Mouse (Mus musculus): ENCODE measurements around the gene Bicdl1.

The Bicdl1 gene

GRCm38 (mm10) chr5:115667894-115668293 is 63.5 kb downstream of the Bicdl1 start:
- no peak for DNase-seq (ENCODE audit: low read depth, low spot score)

- DNase-seq (ENCODE audit: low read depth, low spot score) = no peak
Measured at GRCm38 (mm10) chr5:115667210-115667609, 64.2 kb downstream of the Bicdl1 start.

- no peak for DNase-seq (ENCODE audit: low read depth, low spot score)
Measured at GRCm38 (mm10) chr5:115666366-115667065, 64.9 kb downstream of the Bicdl1 start.

GRCm38 (mm10) chr5:115662658-115663057 is 68.8 kb downstream of the Bicdl1 start:
- no peak for DNase-seq (ENCODE audit: low read depth, low spot score)

- no peak for DNase-seq (ENCODE audit: low read depth, low spot score)
Measured at GRCm38 (mm10) chr5:115658352-115658751, 73.1 kb downstream of the Bicdl1 start.

GRCm38 (mm10) chr5:115657234-115657633 is 74.2 kb downstream of the Bicdl1 start:
- DNase-seq (ENCODE audit: low read depth, low spot score) = no peak

GRCm38 (mm10) chr5:115656677-115657076 is 74.7 kb downstream of the Bicdl1 start:
- DNase-seq (ENCODE audit: low read depth, low spot score) = no peak

GRCm38 (mm10) chr5:115653776-115654175 is 77.6 kb downstream of the Bicdl1 start:
- DNase-seq (ENCODE audit: low read depth, low spot score) = no peak

- peak; percentile 97 for DNase-seq (ENCODE audit: low read depth, low spot score)
Measured at GRCm38 (mm10) chr5:115652681-115653575, 78.5 kb downstream of the Bicdl1 start.

GRCm38 (mm10) chr5:115651821-115652220 is 79.6 kb downstream of the Bicdl1 start:
- DNase-seq (ENCODE audit: low read depth, low spot score) = no peak

- DNase-seq (ENCODE audit: low read depth, low spot score) = no peak
Measured at GRCm38 (mm10) chr5:115650885-115651284, 80.5 kb downstream of the Bicdl1 start.

- no peak for DNase-seq (ENCODE audit: low read depth, low spot score)
Measured at GRCm38 (mm10) chr5:115649699-115650098, 81.7 kb downstream of the Bicdl1 start.

GRCm38 (mm10) chr5:115648876-115649275 is 82.5 kb downstream of the Bicdl1 start:
- DNase-seq (ENCODE audit: low read depth, low spot score) = no peak

GRCm38 (mm10) chr5:115644192-115644591 is 87.2 kb downstream of the Bicdl1 start:
- DNase-seq (ENCODE audit: low read depth, low spot score) = no peak

GRCm38 (mm10) chr5:115635536-115635935 is 95.9 kb downstream of the Bicdl1 start:
- DNase-seq (ENCODE audit: low read depth, low spot score) = no peak

GRCm38 (mm10) chr5:115634046-115634445 is 97.4 kb downstream of the Bicdl1 start:
- no peak for DNase-seq (ENCODE audit: low read depth, low spot score)

GRCm38 (mm10) chr5:115633060-115633459 is 98.4 kb downstream of the Bicdl1 start:
- DNase-seq (ENCODE audit: low read depth, low spot score) = no peak

- no peak for DNase-seq (ENCODE audit: low read depth, low spot score)
Measured at GRCm38 (mm10) chr5:115632358-115632714, 99.1 kb downstream of the Bicdl1 start.

GRCm38 (mm10) chr5:115631505-115632357 is 99.7 kb downstream of the Bicdl1 start, which contains the start of gene Rab35:
Rab35 (plus strand) TSS chr5:115631908.
- peak; percentile 86 for DNase-seq (ENCODE audit: low read depth, low spot score)

- no peak for DNase-seq (ENCODE audit: low read depth, low spot score)
Measured at GRCm38 (mm10) chr5:115630291-115630690, 101.1 kb downstream of the Bicdl1 start.

GRCm38 (mm10) chr5:115629672-115630071 is 101.7 kb downstream of the Bicdl1 start:
- DNase-seq (ENCODE audit: low read depth, low spot score) = no peak

- no peak for DNase-seq (ENCODE audit: low read depth, low spot score)
Measured at GRCm38 (mm10) chr5:115628083-115628482, 103.3 kb downstream of the Bicdl1 start.
